Mouse (Mus musculus): Measurements from ENCODE around the gene Sqstm1.

Sqstm1 gene

GRCm38 (mm10) chr11:50230481-50231304, 20.1 kb upstream of the Sqstm1 start:
- DNase-seq (ENCODE audit: low spot score), result peak; percentile 32

DNA sequence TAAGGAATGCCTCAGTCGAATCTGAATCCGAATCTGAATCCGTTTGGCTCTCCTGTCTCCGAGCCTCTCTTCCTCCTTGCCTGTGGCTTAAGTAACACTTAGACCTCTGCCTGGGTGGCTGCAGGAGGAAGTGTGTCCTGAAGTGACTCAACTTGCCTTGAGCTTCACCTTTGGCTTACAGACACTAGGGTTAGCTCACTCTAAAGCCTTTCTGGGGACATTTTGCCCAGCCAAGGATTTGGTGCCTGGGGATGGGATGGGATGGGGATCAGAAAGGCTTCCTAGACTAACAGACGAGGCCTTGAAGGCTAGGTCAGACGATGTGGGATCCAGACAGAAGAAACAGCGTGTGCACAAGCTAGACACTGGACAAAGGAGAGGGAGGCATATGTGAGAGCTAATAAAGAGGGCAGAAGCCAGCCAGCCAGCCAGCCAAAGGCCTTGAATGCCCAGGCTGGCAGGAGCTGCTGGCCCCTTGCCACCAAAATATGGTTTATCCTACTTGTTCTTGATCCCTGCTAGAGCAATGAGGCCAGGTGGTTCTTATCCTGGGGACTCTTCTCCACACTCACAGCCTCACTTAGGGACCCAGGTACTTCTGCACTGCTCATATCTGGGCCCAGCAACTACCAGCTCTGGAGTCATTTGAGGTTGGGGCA, 18.8 kb upstream of the Sqstm1 start:
- no peak for DNase-seq (ENCODE audit: low spot score)

- no peak for DNase-seq (ENCODE audit: low spot score)
Measured at GRCm38 (mm10) chr11:50228772-50229171, 18.1 kb upstream of the Sqstm1 start.

DNA sequence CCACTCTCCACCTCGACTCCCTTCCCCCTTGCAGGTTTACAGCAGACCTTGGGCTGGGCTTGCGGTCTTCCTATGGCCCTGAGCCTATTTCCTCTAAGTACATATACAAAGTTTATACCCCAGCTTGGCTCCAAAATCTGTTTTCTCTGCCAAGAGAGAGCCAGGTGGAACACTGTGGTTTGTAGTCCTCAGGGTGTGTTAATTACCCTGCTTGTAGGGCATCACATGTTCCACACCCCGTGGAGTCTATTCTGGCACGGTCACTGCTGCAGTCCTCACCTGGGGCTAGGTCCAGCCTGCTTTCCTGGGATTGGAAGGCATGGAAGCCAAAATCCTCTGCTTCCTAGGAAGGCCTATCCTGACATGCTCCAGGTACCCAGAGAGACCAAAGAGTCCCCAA, 17.1 kb upstream of the Sqstm1 start:
- DNase-seq (ENCODE audit: low spot score), result no peak

DNA sequence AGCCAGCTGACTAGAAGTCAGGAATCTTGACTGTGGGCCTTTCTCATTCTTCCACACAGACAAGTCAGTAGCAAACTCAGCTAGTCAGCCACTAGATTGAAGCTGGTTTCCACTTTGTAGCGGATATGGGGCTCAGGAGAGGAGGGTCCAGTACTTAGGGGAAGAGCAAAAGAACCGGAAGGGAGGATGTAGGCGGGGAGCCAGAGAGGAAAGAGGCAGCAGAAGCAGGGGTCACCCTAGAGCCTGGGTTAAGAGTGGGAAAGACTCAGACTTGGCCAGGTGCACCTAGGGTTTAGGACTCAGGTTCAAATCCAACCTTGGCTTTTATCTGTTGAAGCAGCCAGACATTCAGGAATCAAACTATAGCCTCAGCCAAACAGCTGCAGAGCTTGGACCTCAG, 16.6 kb upstream of the Sqstm1 start:
- no peak for DNase-seq (ENCODE audit: low spot score)

GRCm38 (mm10) chr11:50226406-50226805, 15.8 kb upstream of the Sqstm1 start:
- no peak for DNase-seq (ENCODE audit: low spot score)

DNA sequence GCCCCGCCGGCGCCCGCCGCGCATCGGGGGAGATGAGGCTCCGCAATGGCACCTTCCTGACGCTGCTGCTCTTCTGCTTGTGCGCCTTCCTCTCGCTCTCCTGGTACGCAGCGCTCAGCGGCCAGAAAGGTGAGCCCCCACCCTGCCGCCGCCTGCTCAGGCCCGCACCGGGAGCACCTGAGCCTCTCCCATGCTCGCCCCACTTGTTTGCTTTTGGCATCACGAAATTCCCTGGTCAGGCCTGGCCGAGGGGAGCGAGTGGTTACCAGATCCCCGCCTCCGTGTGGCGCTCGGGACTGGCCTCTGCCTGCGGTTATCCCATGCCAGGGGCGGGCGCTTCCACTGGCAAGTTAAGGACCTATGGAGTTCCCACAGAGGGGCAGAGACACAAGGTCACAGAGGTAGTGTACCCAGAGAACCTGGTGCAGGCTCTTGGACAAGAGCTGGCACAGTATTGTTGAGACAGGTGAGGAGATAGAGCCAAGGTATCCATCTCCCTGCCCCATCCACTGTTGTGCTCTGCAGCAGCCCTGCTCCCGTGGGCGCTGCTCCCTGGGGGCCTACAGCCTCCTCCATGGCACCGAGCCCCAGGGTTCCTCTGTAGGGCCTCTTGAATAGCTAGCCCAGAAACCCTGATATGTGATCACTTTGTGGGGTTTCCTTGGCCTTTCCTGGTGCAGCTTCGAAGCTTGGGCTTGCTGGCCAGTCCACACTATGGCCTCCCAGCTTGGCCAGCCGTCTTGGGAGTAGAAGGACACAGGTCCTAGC, 15.2 kb upstream of the Sqstm1 start:
- no peak for DNase-seq (ENCODE audit: low spot score)

DNA sequence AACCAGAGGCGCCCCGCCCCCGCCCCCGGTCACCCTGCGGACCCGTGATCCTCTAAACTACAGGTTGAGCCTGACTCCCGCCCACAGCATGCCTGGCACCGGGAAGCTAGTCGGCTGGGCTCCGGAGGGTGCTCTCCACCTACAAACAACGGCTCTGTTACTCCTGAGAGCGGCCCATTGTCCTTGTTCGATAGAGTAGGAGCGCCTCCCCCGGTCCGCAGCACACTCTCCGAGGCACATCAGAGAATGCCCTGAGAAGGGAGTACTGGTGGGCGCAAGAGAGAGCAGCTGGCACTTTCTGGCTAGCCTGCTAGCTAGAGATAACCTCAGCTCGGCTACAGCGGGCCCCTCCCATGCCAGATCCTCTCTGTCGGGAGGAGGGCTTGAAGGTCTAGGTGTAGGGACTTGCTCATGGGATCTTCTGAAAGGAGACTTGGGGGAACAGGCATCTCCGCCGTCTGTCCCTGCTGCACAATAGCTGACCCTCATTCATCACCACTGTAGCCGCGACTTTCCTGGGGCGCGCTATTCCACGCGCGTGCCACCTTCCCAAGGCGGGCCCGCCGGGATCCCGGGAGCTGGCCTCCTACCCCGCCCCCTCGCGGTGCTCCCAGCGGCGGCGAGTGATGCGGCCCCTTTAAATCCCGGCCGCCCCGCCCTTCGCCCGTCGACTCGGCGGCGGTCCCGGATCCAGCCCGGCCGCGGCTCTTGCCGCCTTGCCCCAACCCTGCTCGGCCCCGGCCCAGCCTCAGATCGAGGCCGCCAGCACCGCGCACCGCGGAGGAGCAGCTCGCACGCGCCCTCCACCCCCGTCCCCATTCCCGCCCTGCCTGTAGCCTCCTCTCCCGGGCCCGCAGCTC, 14.3 kb upstream of the Sqstm1 start:
- peak; percentile 86 for DNase-seq (ENCODE audit: low spot score)

DNA sequence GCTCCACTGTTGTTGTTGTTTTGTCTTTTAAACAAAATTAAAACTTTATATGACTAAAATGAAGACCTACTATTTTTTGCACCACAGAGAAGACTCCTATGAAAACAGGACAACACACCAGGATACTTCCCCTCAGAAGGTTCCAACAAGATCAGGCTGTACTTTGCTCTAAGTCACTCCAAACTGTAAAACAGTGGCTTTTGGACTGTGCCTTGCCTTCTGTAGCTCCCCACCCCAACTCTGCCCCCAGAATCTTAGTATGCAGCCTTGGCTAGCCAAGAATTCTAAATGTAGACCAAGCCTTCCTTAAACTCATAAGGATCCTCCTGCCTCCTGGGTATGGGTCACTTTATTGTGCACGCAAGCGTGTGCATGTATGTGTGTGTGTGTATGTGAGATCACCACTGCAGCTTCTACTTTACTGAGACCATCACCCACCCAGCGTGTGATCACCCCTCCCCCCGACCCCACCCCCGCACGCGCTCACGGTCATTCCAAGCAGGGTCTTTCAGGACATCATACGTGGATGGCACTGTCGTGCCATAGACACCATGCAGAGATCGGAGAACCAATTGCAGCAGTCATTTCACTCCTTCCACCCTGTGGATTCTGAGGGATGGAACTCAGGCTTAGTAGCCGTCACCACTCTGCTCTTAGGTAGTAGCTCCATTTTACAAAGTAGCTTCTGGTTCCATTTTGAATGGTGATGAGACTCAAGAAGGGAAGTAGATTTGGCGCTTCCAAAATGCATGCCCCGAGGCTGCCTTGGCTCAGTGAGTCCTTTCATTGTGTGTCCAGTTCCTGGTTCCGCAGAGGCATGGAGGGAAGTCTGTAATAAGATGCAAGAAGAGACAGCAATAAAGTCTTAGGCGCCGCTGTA, 13.4 kb upstream of the Sqstm1 start:
- no peak for DNase-seq (ENCODE audit: low spot score)

- no peak for DNase-seq (ENCODE audit: low spot score)
Measured at GRCm38 (mm10) chr11:50222559-50223276, 12.1 kb upstream of the Sqstm1 start.

- no peak for DNase-seq (ENCODE audit: low spot score)
Measured at GRCm38 (mm10) chr11:50219833-50220232, 9.2 kb upstream of the Sqstm1 start.

- DNase-seq (ENCODE audit: low spot score), result no peak
Measured at GRCm38 (mm10) chr11:50217811-50218210, 7.2 kb upstream of the Sqstm1 start.

DNA sequence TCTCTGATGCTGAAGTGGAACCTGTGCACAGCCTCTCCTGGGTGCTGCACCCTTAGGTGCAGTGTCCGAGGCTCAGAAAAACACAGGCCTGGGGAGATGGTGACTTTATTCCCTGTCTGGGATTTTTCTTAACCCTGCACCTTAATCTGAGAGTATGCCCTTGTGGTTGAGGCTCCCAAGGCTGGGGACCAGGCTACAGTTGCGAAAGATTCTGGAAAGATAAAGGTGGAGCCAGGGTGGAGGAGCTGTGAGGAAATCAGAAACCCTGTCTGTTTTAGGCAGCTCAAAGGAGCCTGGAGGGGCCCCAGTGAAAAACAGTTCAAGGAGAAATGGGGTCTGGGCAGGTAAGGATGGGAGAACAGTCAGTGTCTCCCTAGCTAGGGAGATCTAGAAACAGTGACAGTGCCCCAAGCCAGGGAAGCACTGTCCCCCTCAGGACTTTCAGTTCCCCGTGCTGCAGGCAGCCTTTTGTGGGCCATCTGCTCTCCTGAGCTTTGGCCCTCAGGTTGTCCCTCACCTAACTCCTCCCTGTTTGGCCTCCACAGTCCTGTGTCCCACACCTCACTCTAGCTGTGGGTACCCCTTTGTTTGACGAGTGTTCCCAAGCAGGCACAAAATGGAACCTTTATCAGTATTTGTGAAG, 6.2 kb upstream of the Sqstm1 start:
- DNase-seq (ENCODE audit: low spot score), result no peak

DNA sequence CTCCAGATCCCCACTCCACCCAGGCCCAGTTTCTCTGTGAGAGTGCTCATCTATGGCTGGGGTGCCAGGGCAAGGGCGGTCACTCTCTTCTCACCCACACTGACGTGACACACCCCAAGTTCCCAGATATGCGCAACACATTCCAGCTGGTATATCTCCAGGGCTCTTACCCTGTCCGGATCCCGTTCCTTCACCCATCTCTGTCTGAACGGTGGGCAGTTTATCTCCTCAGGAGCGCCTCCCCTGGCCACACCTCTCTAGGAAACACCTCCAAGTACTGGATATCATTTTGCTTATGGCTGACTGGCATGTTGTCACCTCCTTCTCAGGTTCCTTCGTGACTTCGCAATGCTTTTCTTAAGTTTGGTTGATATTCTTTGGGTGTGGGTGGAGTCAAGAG, 5.0 kb upstream of the Sqstm1 start:
- no peak for DNase-seq (ENCODE audit: low spot score)

GRCm38 (mm10) chr11:50214631-50215030, 4.0 kb upstream of the Sqstm1 start:
- no peak for DNase-seq (ENCODE audit: low spot score)

DNA sequence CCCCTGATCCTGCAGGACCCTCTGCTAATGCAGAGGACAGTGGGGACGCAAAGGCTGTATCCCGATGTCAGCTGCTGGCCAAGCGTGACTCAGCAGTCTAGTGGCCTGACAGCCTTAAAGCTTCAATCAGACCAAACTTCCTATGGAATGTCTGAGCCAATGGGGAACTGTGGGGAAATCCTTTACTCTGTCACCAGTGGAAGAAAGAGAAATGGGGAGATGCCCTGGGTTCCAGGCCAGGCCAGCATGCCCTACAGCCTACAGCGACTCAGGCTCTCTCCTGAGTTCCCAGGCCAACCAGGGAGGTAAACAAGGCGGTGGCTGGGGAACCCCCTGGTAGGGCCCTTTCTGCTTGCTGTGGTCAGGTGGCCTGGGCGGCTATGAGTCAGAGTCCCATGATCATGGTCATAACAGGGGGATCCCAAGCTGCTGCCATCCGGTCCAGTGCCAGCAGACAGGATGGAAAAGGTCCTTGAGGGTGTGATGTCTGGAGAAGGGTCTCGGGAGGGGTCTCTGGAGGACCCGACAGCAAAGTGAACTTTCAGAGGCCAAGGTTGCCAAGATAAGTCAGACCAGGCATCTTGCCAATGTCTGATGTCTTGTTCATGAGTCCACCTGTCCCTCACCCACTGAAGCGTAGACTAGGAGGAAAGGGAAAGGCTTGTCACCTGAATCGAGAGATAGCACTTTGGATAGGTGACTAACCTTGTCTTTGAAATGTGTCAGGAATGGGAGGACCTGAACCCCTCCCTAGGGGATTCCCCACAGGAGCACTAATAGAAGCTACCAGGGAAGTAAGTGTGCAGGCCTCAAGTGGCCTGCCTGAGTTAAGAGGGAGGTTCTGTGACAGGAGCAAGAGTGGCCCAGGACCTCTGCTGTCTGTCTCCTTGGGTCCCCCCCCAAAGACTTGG, 2.5 kb upstream of the Sqstm1 start:
- DNase-seq (ENCODE audit: low spot score), result peak; percentile 81

DNA sequence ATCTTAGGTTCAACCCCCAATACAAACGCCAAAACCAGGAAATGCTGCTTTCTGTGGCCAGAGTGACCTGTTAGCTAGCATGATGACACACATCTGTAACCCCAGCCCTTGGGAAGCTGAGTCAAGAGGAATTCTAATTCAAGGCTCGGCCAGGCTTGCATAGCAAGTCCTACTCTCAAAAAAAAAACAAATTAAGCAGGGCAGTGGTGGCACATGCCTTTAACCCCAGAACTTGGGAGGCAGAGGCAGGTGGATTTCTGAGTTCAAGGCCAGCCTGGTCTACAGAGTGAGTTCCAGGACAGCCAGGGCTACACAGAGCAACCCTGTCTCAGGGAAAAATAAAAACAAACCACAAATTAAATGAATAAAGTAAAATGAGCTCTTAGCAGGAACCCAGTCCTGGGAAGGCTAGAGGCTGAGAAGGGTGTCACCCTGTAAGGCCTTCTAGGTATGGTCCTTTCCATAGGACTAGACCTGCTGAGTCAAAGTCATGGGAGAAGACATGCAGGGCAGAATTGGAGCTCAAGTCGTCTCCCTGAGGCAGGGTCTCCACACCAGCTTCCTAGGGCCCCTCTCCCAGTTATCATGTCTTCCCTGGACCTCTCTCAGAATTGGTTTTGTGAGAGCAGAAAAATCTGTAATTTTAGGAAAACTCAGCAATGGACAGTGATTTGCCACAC, 1.6 kb upstream of the Sqstm1 start:
- no peak for DNase-seq (ENCODE audit: low spot score)
